Mouse (Mus musculus): ENCODE data around the gene Nsa2.

- TF ChIP-seq POLR2A (IDR thresholded peaks at IDR 0.05; ENCODE audit: borderline replicate concordance, control insufficient read depth, low read depth, low read length): no peak
- TF ChIP-seq CTCF (IDR thresholded peaks at IDR 0.05; ENCODE audit: control insufficient read depth, insufficient read depth, low read length): no peak
Measured at GRCm38 (mm10) chr13:97178943-97179342, 41.2 kb upstream of the Nsa2 start.
